In the genomic region with DNA sequence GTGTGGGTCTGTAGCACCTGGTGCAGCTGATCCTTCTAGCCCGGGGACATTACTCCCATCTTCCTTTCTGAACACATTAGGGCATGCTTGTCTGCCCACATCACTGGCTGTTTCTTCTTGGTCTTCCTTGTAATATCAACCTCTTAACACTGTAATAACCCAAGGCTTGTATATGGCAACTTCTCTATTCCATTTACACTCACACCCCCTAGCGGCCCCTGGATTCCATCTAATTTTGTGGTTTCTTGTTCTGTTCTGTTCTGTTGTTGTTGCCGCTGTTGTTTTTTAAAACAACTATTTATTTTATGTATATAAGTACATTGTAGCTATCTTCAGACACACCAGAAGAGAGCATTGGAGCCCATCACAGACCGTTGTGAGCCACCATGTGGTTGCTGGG, we compare ENCODE assay signal across 1 mouse cellular context.
TF ChIP-seq lines count a peak whose summit lies in the region.

No protein-coding gene starts in this region.

TF ChIP-seq in CH12.LX, 34 proteins besides CTCF, POLR2A, EP300 and RAD21:
- TF ChIP-seq USF2 (conservative IDR thresholded peaks at IDR 0.05; ENCODE audit: low read depth, low read length): no peak
- no peak for TF ChIP-seq SIN3A (IDR thresholded peaks at IDR 0.05; ENCODE audit: low read length)
- TF ChIP-seq MEF2A (IDR thresholded peaks at IDR 0.05; ENCODE audit: borderline replicate concordance, low read depth, low read length): no peak
- no peak for TF ChIP-seq ZNF384 (IDR thresholded peaks at IDR 0.05; ENCODE audit: low read depth, low read length)
- no peak for TF ChIP-seq E2F4 (IDR thresholded peaks at IDR 0.05; ENCODE audit: insufficient replicate concordance, low read depth, low read length)
- TF ChIP-seq CHD1 (IDR thresholded peaks at IDR 0.05; ENCODE audit: low read depth, low read length): no peak
- TF ChIP-seq TCF12 (IDR thresholded peaks at IDR 0.05; ENCODE audit: low read depth, low read length): no peak
- no peak for TF ChIP-seq ZMIZ1 (IDR thresholded peaks at IDR 0.05; ENCODE audit: low read depth, low read length)
- no peak for TF ChIP-seq JUND (conservative IDR thresholded peaks at IDR 0.05; ENCODE audit: low read depth, low read length)
- no peak for TF ChIP-seq ZC3H11A (IDR thresholded peaks at IDR 0.05; ENCODE audit: low read depth, low read length)
- TF ChIP-seq MAX (IDR thresholded peaks at IDR 0.05; ENCODE audit: low read length): no peak
- TF ChIP-seq JUN (IDR thresholded peaks at IDR 0.05; ENCODE audit: insufficient read depth, low read depth, low read length): no peak
- no peak for TF ChIP-seq USF1 (IDR thresholded peaks at IDR 0.05; ENCODE audit: low read depth, low read length)
- no peak for TF ChIP-seq ELF1 (IDR thresholded peaks at IDR 0.05; ENCODE audit: low read depth, low read length)
- TF ChIP-seq ZKSCAN1 (IDR thresholded peaks at IDR 0.05; ENCODE audit: borderline replicate concordance, low read depth, low read length): no peak
- no peak for TF ChIP-seq RCOR1 (conservative IDR thresholded peaks at IDR 0.05; ENCODE audit: low read depth, low read length)
- no peak for TF ChIP-seq MYC (IDR thresholded peaks at IDR 0.05; ENCODE audit: low read depth, low read length)
- TF ChIP-seq UBTF (IDR thresholded peaks at IDR 0.05; ENCODE audit: low read depth, low read length): no peak
- no peak for TF ChIP-seq MXI1 (IDR thresholded peaks at IDR 0.05; ENCODE audit: low read depth, low read length)
TF ChIP-seq in CH12.LX: peak in this region for 0.
